Mouse (Mus musculus): ENCODE measurements around the gene Smoc2.

The Smoc2 gene

DNA sequence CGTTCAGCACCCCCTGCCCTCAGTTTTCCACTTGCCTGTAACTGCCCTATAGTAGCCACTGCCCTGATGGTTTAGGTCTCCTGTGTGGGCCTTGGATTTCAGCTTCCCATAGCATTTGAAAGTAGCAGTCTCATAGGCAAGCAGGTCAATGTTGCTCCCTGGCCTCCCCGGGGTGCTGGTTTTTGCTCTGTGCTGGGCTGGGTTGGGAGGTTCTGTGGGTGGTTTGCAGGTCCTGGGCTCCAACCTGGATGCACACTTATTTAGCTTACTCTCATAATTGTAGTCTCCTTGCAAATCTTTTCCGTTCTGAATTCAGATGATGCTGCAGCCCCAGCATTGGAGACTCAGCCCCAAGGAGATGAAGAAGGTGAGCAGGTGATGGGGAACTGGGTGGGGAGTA is 67.6 kb downstream of the Smoc2 start:
- no peak for DNase-seq (ENCODE audit: low read depth, low spot score)

DNA sequence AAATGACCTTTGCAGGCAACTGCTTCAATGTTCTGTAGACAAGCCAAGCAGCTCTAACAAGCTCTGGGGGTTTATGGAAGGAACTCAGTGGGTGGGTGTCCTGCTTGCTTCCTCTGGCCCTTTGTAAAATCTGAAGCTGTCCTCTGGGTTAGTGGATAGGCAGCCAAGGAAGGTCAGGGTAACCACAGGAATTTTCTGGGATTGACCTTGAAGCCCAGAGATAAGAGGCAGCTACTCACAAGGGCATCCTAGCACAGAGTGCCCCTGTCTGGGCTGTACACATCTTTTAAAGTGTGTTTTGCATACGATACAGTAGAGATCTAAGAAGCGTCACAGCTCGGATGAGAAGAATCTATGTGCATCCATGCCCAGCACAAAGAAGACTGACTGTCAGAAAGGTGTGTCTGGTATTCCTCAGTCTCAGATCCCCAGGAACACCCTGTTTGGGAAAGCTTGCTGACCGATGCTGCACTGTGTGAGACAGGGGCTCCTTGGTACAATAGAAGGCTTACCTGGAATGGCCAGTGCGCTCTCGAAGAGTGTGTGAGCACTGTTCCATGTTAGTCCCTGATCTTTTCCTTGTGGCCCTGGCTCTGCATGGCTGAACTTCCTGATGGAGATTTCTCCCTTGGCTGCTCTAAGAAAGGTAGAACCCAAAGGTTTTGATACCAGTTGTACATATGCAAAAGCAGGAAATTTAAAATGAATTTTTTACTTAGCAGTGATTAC is 69.9 kb downstream of the Smoc2 start:
- no peak for DNase-seq (ENCODE audit: low read depth, low spot score)

DNA sequence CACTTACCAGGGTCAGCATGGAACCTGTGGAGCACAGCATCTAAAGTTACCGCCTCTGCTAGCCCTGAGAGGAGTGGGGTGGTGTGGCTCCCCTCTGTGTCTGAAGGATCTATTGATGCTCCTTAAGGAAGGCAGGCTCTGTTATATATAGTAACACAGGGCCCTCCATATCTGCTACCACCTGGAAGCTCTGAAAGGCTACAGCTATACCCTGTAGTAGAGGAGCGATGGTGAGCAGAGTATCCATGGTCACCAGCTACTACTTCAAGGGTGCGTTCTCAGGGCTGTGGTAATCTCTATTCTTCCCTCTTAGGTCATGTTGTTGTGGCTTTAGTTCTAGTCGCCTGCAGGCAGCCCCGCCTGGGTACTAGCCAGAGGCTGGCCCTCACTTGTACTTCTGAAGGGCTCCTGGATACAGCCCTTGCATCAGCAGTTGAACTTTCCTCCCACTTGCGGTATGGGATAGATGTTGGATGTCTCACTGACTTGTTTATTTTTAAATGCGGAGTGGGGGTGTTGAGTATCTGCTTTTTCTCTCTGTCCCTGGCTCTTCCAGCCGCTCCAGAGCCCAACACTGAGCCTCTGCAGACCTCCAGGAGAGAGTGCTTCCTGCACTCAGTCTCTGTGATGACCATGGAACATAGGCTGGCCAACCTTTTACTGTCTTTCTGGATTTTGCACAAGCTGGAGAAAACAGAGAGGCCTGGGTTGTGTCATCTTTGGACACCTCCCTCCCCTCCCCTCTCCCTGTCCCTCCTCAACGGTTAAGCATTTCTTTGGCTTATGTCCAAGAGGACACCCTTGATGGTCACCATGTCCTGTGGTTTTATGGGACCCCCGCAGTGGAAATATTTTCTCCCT is 74.1 kb downstream of the Smoc2 start:
- no peak for DNase-seq (ENCODE audit: low read depth, low spot score)

DNA sequence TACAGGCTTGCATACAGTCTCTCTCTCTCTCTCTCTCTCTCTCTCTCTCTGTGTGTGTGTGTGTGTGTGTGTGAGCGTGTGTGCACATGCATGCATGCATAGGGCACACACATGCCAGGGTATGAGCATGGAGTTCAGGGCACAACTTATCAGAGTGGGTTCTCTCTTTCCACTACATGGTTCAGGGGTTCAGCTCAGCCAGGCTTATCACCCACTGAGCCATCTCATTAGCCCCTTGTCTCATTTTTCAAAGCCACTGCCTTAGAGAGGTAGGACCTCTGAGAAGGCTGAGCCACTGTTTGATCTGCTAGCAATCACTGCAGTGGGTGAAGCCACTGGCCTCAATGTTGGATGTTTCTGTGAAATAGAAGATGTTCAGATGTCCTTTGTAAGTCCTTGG is 82.2 kb downstream of the Smoc2 start:
- no peak for DNase-seq (ENCODE audit: low read depth, low spot score)

DNA sequence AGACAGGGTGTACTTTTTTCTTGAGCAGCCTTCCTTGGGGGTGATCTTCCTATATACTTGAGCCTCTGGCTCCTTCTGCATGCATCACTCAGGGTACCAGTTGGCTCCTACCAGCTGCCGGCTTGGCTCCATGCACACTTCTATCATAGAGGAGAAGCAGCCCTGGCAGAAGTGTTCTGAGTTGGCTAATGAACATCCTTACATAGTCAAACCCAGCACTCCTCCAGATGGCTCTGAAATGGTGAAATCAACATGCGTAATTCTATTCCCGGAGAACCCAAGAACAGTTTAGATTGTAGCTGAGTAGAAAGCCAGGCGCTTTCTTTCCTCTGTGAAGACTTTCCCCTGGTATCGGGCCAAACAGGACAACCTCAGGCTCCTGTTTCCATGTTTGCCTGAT is 91.2 kb downstream of the Smoc2 start:
- DNase-seq (ENCODE audit: low read depth, low spot score): no peak

DNA sequence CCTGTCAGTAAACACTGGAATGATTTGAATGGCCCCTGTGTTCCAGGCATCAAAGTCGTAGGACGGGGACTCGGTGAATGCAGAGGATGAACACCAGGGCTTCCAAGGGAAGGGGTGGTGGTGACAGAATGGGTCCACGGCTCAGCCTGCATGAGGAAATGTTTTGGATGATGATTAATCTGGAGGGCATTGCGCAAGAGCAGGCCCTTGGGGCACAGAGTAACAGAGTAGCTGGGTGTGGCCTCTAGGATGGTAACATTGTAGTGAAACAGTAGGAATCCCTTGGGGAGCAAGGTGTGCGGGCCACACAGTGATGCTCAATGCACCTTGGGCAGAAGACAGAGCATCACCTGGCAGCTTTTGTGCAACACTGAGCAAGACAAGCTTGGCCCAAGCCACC is 92.3 kb downstream of the Smoc2 start:
- DNase-seq (ENCODE audit: low read depth, low spot score): no peak

DNA sequence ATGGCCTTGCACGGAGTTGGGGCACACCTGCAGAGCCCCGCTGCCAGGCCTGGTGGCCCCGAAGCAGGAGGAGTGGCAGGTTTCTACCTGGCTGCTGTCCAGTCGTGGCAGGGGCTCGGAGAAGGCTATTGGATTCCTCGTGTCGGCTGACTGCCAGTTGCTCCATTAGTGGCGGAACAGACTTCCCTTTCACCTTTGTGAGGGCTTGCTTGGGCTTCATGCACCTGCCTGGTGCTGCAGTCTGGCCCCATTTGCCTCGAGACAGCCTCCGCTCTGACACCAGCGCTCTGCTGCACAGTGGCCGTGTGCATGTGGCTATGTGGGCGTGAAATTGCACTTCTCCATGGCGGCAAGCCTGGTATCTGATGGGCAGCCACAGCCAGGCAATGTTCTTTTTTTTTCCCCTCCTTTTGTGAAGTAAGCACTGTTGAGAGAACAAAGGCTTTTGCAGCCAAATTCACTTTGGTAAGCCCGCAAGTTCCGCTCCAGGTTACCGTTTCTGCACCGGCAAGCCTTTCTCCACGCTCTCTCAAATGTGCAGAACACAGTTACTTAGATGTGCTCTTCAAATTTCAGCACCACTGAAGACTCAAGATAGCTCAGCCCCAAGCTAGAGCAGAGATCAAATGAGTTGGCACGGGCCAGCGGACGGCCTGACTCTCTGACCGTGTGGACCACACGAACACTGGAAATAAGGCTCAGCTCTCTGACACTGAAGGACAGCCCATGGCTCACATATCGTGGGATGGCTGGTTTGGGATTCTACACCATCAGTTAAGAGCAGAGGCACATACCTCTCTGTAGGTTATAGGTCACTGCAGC is 93.2 kb downstream of the Smoc2 start:
- DNase-seq (ENCODE audit: low read depth, low spot score): no peak

DNA sequence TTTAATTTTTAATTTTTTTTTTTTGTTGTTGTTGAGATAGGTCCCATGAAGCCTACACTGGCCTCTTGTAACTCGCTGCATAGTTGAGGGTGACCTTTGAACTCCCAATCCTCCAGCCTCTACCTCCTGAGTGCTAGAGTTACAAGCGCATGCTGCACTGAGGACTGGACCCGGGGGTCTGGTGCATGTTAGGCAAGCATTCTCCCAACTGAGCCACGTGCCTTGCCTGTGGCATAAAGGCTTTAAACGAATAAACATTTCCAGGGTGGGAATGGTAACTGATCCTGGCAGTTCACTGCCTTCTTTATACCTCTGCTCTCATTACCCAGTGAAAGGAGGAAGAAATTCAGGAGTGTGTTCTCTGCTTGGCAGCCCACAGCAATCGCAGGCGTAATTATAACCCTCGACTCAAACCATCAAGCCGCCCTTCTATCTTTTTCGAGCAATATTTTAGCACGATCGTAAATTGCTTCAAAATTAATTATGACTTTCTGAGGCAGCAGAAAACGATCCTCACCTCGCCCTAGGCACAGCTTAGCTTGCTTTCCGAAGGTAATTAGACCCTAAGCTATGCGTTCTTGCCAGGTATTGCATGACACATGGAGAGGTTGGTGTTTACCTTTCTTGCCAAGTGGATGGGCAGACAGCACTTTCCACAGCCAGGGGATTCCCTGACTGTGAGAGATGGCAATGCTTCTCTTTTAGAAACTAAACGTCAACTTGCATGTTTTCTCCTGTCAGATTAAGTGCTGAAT is 99.6 kb downstream of the Smoc2 start:
- no peak for DNase-seq (ENCODE audit: low read depth, low spot score)

DNA sequence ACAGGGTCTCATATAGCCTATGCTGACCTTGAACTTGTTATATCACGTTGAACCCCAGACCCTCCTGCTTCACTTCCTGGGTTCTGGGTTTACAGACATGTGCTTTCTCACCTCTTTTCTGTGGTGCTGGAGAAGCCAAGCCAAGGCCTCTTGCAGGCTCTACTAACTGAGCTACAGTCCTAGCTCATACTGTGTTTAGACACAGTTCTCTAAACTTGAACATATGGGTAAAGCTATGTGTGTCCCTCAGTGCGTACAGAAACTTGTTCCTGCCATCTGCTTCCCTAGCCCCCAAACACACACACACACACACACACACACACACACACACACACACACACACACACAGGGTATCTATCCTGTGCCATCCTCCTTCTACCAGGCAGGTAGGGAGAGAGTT is 100.2 kb downstream of the Smoc2 start:
- no peak for DNase-seq (ENCODE audit: low read depth, low spot score)

DNA sequence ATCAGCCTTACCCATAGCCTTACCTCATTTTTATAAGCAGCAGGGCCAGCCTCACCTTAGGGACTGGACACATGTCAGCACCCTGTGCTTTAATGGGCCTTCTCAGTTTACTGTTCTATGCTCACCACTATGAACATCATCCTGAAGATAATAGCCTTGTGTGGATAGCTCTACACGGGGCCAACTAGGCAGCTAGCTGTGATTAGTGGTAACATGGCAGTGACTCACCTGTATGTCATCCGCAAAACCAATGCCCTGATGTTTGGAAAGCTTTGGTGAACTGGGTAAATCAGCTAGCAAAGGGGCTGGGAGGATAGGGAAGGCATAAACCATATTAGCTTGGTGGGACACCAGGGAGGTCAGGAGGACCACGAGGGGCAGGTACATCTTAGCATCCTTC is 100.7 kb downstream of the Smoc2 start:
- DNase-seq (ENCODE audit: low read depth, low spot score): no peak

DNA sequence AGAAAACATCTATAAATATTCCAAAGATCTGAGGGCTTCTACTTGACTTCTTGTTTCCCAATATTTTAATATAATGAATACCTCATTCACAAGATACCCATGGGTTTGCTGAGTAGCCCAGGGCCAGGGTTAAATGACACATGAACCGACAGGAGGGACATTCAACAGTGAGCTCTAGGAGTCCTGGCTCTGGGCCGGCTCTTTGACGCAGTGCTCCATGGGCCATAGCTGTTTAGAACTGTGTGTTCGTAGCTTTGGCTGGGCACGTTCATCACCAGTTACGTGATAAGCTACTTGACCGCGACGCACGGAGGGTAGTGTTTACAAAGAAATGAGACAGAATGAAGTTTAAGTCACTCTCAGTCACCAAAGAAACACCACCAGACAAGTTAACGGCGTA is 101.2 kb downstream of the Smoc2 start:
- no peak for DNase-seq (ENCODE audit: low read depth, low spot score)

DNA sequence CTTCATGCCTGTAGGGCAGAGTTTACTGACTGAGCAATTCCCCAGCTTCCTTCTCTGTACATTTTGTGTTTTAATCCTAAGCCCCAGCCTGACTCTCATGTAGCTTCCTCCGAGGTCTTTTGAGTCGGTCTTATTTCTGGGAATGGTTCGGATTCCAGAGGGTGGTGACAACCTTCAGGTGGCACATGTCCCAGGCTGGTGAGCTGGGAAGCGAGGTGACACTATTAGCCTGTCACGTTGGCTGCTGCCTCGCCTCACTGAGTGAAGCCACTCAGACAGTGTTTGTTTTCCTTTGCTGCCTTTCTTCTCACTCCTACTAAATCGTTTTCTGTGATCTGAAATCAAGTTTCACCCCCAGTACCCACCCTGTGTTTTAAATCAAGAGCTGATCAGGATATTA is 102.2 kb downstream of the Smoc2 start:
- no peak for DNase-seq (ENCODE audit: low read depth, low spot score)

DNA sequence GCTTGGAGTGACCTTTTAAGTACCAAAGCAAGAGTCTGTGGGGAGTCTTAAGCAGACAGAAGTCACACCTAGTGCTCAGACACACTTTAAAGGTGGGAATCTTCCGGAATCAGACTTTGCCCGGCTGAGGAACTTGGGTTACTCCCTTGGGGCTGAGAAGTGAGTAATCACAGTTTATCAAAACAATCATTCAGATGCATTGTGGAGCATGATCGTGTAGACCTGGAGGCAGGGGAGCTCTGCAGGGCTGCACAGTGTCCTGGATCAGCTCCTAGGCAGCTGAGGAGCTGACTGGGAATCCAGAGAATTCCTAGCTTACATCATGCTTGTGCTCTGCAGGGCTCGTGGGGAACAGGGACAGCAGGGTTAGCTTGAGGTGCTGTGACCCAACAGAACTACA is 104.7 kb downstream of the Smoc2 start:
- no peak for DNase-seq (ENCODE audit: low read depth, low spot score)

DNA sequence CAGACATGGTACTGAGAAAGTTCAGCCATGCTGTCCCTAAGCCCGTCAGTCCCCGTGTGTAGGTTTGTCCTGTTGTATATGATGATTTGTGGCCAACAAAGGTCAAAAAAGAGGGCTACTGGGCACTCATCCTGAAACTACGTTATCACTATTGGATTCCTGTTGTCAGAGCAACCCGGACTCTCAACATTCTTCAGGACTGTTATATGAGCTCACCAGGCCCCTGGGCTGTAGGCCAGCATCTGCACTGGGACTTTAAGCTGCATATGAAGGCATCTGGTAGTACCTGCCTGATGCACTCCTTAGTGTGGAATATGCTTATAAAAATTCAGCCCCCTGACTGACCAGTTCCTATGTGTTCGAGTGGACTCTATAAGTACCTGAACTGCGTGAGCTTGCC is 105.7 kb downstream of the Smoc2 start:
- DNase-seq (ENCODE audit: low read depth, low spot score): no peak

DNA sequence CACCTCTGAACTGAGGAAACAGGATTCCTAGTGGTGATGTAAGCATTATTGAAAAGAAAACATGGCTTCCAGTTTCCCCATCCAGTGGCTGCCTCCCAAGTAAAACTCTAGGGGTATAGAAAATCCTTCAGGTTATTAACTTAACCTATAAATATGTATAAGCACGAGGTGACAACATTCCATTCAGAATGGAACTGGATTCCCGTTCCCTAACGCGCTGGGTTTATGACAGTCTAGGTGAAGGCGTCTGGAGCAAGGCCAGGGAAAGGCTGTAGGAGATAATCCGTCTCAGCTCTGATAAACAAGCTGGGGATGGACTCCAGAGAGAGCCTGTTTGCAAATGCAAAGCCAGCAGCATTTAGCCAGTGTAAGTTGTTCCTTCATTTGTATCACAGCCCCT is 108.0 kb downstream of the Smoc2 start:
- DNase-seq (ENCODE audit: low read depth, low spot score): peak; percentile 43

DNA sequence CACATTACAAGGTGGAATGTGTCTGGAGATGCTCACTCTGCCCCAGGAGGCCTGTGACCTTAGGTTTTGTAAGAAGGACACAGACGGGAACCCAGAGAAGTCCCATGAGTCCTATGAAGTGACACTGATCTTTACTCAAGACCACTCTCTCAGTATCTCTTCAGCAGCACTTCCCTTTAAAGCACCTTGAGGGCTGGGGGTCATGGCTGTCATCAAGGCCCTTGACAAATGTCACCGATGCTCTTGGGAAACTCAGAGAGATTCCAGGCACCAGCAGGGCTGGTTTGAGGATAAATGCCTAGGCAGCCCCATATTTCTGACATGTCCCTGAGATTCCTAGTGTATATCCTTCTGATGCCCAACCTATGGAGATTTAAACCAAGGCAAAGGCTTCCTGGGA is 113.1 kb downstream of the Smoc2 start:
- no peak for DNase-seq (ENCODE audit: low read depth, low spot score)

DNA sequence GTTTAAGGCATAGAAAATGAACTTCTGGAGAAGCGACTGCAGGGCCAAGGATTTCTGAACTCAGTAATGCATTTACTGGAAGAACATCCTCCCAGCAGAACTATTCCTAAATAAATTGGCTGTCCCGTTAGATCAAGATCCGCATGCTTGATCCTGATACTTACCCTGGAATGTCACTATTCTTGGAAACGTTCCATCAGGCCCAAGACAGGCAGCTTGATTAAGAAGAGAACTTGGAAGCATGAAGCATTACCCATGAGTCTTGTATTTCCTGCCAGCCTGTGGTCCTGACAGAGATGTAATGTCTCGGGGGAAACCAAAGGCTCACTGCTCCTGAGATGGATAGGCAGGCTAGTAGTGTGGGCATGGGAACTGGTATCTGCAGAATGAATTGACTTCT is 115.6 kb downstream of the Smoc2 start:
- DNase-seq (ENCODE audit: low read depth, low spot score): no peak

DNA sequence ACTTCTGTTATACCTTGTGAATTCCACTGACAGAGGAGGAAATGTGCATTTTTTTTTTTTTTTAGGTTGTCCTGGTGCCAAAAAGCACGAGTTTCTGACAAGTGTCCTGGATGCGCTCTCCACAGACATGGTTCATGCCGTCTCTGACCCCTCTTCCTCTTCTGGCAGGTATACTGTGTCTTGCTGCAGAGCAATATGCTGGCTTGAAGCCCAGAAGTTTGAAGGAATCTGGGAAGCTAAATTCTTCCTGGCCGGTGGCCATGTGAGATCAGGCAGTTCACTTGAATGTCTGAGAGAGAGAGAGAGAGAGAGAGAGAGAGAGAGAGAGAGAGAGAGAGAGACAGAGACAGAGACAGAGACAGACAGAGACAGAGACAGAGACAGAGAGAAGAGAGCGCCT is 118.2 kb downstream of the Smoc2 start:
- DNase-seq (ENCODE audit: low read depth, low spot score): no peak

DNA sequence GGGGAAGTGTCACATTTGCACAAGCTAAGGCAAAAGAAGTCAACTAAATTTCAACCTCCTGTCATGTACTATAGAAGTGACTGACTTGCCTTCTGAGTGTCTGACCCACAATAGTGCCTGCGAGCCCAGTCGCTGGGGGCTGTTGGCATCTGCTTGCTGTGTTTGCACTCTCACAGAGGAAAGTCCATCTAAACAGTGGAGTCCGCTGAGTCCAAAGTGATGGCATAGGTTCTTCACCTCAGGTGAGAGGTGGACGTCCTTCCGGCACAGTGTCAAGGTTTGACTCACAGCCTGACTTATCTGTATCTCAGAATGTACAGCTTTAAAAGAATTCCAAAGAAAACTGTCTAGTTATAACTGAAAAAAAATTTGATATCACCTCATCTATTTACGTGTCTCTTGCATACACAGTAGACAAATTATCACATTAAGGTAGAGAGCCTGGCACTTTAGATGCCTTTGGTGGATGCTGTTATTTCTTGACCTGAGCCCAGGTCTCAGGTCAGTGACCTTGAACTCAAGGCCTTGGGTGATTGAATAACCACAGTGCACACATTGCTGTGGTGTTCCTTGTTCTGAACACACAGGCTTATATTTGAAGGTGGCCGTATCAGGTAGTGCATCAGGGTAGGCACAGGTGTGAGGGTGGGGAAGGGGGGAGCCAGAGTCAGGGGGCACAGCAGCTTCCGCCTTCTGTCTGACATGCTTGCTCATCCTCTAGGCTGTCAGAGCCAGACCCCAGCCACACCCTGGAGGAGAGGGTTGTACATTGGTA is 119.5 kb downstream of the Smoc2 start:
- DNase-seq (ENCODE audit: low read depth, low spot score): no peak

DNA sequence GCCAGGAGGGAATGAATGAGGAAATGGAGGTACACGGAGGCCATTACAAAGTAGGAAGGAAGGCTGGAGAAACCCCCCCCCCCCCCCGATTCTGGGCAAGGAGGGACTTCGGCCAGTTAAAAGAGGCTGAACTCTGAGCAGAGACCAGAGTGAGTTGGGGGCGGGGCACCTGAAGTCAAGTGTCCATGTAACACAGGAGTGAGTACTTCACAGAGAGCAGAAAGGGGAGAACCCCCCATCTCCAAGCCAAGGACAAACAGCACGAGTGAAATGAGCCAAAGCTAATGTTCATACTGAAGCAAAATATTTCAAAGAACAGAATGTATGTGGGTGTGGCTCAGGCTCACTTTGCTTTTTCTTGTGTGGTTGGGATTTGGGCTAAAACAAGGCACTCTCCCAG is 121.7 kb downstream of the Smoc2 start:
- no peak for DNase-seq (ENCODE audit: low read depth, low spot score)

DNA sequence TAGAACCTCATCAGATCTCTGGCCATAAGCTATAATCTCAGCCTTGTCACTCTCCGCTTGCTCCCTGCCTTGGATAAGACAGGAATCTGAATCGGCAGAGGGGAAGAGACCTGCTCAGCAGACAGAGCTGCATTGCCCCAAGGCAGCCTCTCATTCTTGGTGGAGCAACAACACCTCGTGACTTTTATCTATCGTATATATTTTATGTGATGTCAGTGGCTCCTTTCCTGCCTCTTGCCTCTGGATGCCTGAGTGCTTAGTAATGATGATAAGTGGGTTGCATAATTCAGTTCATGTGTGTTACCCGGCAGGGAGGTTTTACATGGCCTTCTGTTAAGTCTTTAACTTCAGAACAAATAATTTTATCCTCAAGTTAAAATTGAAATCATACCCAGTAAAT is 128.6 kb downstream of the Smoc2 start:
- DNase-seq (ENCODE audit: low read depth, low spot score): no peak
